Mouse (Mus musculus) kidney, embryonic 14.5 days (tissue): ENCODE results near the gene Phkg2. TPM values are rescaled to one million over a fixed set of nuclear protein-coding genes. Genes with fewer than 3 reads are reported as not detected.

Experiments
- ATAC-seq: fragments of 200-750 bp; cut with Nextera tagmentation; 2 replicates; pipeline ENCODE4 v1.8.0; 2017; ENCODE audit warnings: moderate number of reproducible peaks, mild to moderate bottlenecking, moderate TSS enrichment, moderate library complexity; ENCODE audit not compliant: low FRiP score, low TSS enrichment
- H3K27ac ChIP-seq: fragments of 300-500 bp; sonication (generic); 2 replicates; pipeline ENCODE4 v1.5.1; 2014; ENCODE audit warnings: low read depth, mild to moderate bottlenecking, low read length, moderate library complexity, mixed read lengths
- H3K27me3 ChIP-seq: fragments of 300-500 bp; sonication (generic); 2 replicates; pipeline ENCODE4 v1.6.1; 2014; ENCODE audit warnings: mild to moderate bottlenecking, low read length; ENCODE audit not compliant: control insufficient read depth, insufficient read depth
- H3K36me3 ChIP-seq: fragments of 300-500 bp; sonication (generic); 2 replicates; pipeline ENCODE4 v1.6.1; 2014; ENCODE audit warnings: low read length, mixed read lengths; ENCODE audit not compliant: control insufficient read depth, insufficient read depth
- H3K4me1 ChIP-seq: fragments of 300-500 bp; sonication (generic); 2 replicates; pipeline ENCODE4 v1.6.1; 2014; ENCODE audit warnings: low read length, mixed read lengths; ENCODE audit not compliant: control insufficient read depth, insufficient read depth
- H3K4me2 ChIP-seq: fragments of 300-500 bp; sonication (generic); replicated peaks from 2 replicates; pipeline ENCODE4 v1.6.1; 2014; ENCODE audit warnings: low read depth, mild to moderate bottlenecking, low read length
- H3K4me3 ChIP-seq: fragments of 300-500 bp; sonication (generic); 2 replicates; pipeline ENCODE4 v1.5.1; 2014; ENCODE audit warnings: mild to moderate bottlenecking, low read length
- H3K9ac ChIP-seq: fragments of 300-500 bp; sonication (generic); 2 replicates; pipeline ENCODE4 v1.6.1; 2014; ENCODE audit warnings: low read depth, mild to moderate bottlenecking, low read length, moderate library complexity
- H3K9me3 ChIP-seq: fragments of 300-500 bp; sonication (generic); 2 replicates; pipeline ENCODE4 v1.6.1; 2016; ENCODE audit warnings: low read length; ENCODE audit not compliant: control insufficient read depth
- WGBS: fragments of 180-500 bp; shearing (Covaris S2); extraction: QIAGEN DNeasy Blood & Tissue Kit; methylation state at CpG from one replicate; pipeline ENCODE4 v1.1.7; 2014; 5-methylcytosine and 5-hydroxymethylcytosine counted together
- polyA plus RNA-seq: library from polyadenylated mRNA; unstranded; fragments of >200 nt; fragmentation: Nextera tagmentation; extraction: Ambion mirVana; gene quantifications from 2 replicates; pipeline ENCODE4 v1.2.1, GENCODE M21; 2014

Gene Phkg2
- polyA plus RNA-seq, 1 experiment from 2014 or later: 37.8 TPM

DNA sequence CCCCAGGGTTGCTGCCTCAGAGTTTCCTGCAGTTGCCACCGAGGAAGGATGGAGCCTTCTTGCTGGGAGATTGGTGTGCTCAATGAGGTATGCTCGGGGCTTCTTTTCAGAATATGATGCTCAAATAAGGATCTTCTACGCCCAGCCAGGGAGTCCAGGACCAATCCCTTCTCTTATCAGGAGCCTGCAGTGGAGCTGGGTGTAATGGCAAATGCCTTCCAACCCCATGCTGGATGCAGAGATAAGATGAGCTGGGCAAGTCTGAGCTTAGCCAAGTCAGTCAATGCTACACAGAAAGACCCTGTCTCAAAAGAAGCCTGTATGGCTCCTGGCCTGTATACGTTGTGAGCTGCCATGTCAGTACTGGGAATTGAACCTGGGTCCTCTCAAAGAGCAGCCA, 53.3 kb downstream of the Phkg2 start:
- no peak overlapping the region for H3K9ac ChIP-seq
- H3K4me3 ChIP-seq: no peak overlapping the region
- no peaks in the 10 kb centered on the region for H3K36me3 ChIP-seq
- H3K27ac ChIP-seq: no peak overlapping the region
- WGBS: 91% methylated on average over 4 of the region's 4 CpGs
- no peaks in the 10 kb centered on the region for H3K27me3 ChIP-seq
- no peak overlapping the region for H3K4me2 ChIP-seq
- ATAC-seq: no peak
- H3K4me1 ChIP-seq: no peaks in the 10 kb centered on the region
- H3K9me3 ChIP-seq: no peaks in the 10 kb centered on the region

DNA sequence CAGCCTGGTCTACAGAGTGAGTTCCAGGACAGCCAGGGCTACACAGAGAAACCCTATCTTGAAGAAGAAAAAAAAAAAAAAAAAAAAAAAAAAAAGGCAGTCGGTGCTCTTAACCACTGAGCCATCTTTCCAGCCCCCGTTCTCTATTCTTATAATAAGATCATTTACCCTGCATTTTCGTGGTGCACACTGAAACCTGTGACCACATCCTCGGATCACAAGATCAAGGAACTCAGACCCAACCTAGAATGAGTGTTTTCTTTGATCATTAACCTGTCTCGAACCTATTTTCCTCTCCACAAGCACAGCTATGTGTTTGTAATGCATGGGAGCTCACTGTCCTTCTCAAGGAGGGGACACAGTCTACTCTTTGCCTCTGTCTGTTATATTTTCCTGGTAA, 55.5 kb downstream of the Phkg2 start:
- H3K4me3 ChIP-seq: no peak overlapping the region
- 72% methylated on average over 5 of the region's 5 CpGs for WGBS
- no peaks in the 10 kb centered on the region for H3K36me3 ChIP-seq
- H3K27me3 ChIP-seq: no peaks in the 10 kb centered on the region
- H3K9ac ChIP-seq: no peak overlapping the region
- no peak for ATAC-seq
- H3K4me2 ChIP-seq: no peak overlapping the region
- H3K9me3 ChIP-seq: no peaks in the 10 kb centered on the region
- no peaks in the 10 kb centered on the region for H3K4me1 ChIP-seq
- no peak overlapping the region for H3K27ac ChIP-seq

DNA sequence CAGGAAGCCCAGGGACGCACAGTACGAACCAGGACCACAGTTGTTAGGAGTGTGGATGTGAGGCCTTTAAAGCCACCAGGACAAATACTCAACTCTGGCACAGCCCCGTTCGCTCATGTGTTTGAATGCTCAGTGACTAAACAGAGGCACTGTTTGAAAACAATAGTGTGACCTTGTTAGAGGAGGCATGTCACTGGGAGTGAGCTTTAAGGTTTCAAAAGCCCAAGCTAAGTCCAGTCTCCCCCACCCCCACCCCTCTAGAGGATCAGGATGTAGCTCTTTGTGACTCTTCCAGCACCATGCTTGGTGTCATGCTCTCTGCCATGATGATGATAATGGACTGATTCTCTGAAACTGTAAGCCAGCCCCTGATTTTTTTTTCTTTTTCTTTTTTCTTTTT, 58.3 kb downstream of the Phkg2 start:
- Histone ChIP-seq H3K4me3 (no peak overlapping the region), H3K9ac (no peak overlapping the region), H3K4me2 (no peak overlapping the region), H3K27me3 (no peaks in the 10 kb centered on the region), H3K27ac (no peak overlapping the region), H3K4me1 (no peaks in the 10 kb centered on the region), H3K9me3 (no peaks in the 10 kb centered on the region), H3K36me3 (no peaks in the 10 kb centered on the region)
- 91% methylated on average over 4 of the region's 4 CpGs for WGBS
- ATAC-seq: no peak

Other genes starting within 250 kb of the Phkg2 start
- 7.0 and 7.6 TPM in 2 replicates for gene Zfp768, start 227.8 kb upstream of the Phkg2 start, polyA plus RNA-seq
- 5.7 and 8.4 TPM in 2 replicates for gene Zfp747, start 197.3 kb upstream of the Phkg2 start, polyA plus RNA-seq
- gene 9130019O22Rik, start 186.2 kb upstream of the Phkg2 start, polyA plus RNA-seq: 2.6 and 7.2 TPM in 2 replicates
- 5.5 and 8.0 TPM in 2 replicates for gene E430018J23Rik, start 179.7 kb upstream of the Phkg2 start, polyA plus RNA-seq
- 6.8 and 8.8 TPM in 2 replicates for gene Zfp764, start 166.5 kb upstream of the Phkg2 start, polyA plus RNA-seq
- gene Zfp688, start 151.3 kb upstream of the Phkg2 start, polyA plus RNA-seq: 26.8 and 27.6 TPM in 2 replicates
- gene Zfp689, start 124.2 kb upstream of the Phkg2 start, polyA plus RNA-seq: 6.4 and 10.8 TPM in 2 replicates
- gene Prr14, start 113.7 kb upstream of the Phkg2 start, polyA plus RNA-seq: 40.9 and 48.4 TPM in 2 replicates
- 16.1 and 16.7 TPM in 2 replicates for gene Fbrs, start 94.1 kb upstream of the Phkg2 start, polyA plus RNA-seq
- gene Srcap, start 61.4 kb upstream of the Phkg2 start, polyA plus RNA-seq: 43.0 and 82.3 TPM in 2 replicates
- gene Gm42715, start 53.8 kb upstream of the Phkg2 start, polyA plus RNA-seq: 25.1 and 25.4 TPM in 2 replicates
- 6.3 and 10.0 TPM in 2 replicates for gene Tmem265, start 11.9 kb upstream of the Phkg2 start, polyA plus RNA-seq
- 12.7 and 14.5 TPM in 2 replicates for gene Ccdc189, start 15.3 kb downstream of the Phkg2 start, polyA plus RNA-seq
- gene Rnf40, start 15.4 kb downstream of the Phkg2 start, polyA plus RNA-seq: 25.5 and 41.5 TPM in 2 replicates
- 14.0 and 23.5 TPM in 2 replicates for gene Zfp629, start 42.5 kb downstream of the Phkg2 start, polyA plus RNA-seq
- gene Bcl7c, start 135.6 kb downstream of the Phkg2 start, polyA plus RNA-seq: 65.9 and 79.1 TPM in 2 replicates
- gene Ctf1, start 139.4 kb downstream of the Phkg2 start, polyA plus RNA-seq: 17.5 and 23.7 TPM in 2 replicates
- gene Ctf2, start 158.8 kb downstream of the Phkg2 start, polyA plus RNA-seq: 0.43 and 0.55 TPM in 2 replicates
- gene Fbxl19, start 171.2 kb downstream of the Phkg2 start, polyA plus RNA-seq: 6.2 and 10.0 TPM in 2 replicates
- 12.9 and 19.7 TPM in 2 replicates for gene Orai3, start 196.5 kb downstream of the Phkg2 start, polyA plus RNA-seq
- 32.6 and 34.7 TPM in 2 replicates for gene Setd1a, start 203.3 kb downstream of the Phkg2 start, polyA plus RNA-seq
- not detected in 2 replicates for gene Gm49388, start 212.3 kb downstream of the Phkg2 start, polyA plus RNA-seq
- 18.0 and 18.7 TPM in 2 replicates for gene Hsd3b7, start 227.3 kb downstream of the Phkg2 start, polyA plus RNA-seq